Mouse (Mus musculus) adrenal gland, postnatal 36 days (tissue): ENCODE measurements around the gene Rhd. TPM values are rescaled to one million over a fixed set of nuclear protein-coding genes. Genes with fewer than 3 reads are reported as not detected.
"Not testable (repeated sequence)": the region's sequence is repeated elsewhere in the genome, so short reads cannot be mapped to it uniquely, and the experiment has no call there.

Source experiments
- DNase-seq, 2 experiments: peaks; one replicate each; pipeline ENCODE4 v3.0.0; 2021; ENCODE audit warnings: mixed read lengths in 1 of 2
- long read RNA-seq, 2 experiments: library from polyadenylated mRNA; stranded (forward); transcript quantifications; one replicate each; pipeline ENCODE4 v2.0.0; 2021; ENCODE audit warnings: borderline sequencing depth in 2 of 2
- total RNA-seq, 2 experiments: library from RNA; stranded (reverse); gene quantifications; 2 replicates each; pipeline ENCODE4 v1.2.3; 2021

Gene Rhd
- total RNA-seq = under 1 TPM in 1 of 2 experiments, not detected in 1; 0.89 TPM
- long read RNA-seq, experiment 1, partial matches to known transcripts = 0 of 3 reads
- long read RNA-seq, experiment 1, other reads (novel, unspliced or antisense) = 3 of 3 reads
- long read RNA-seq, experiment 2 = 0 reads

GRCm38 (mm10) chr4:134863937-134864729, at the start of gene Rhd:
Gene Rhd (plus strand): TSS chr4:134864536.
- DNase-seq = no peak

- no peak for DNase-seq
These were observed 46.6 kb upstream of the Rhd start for GRCm38 (mm10) chr4:134817706-134818105.

GRCm38 (mm10) chr4:134821061-134821460, 43.3 kb upstream of the Rhd start:
- DNase-seq = no peak

- DNase-seq = no peak
These were observed 40.8 kb upstream of the Rhd start for GRCm38 (mm10) chr4:134823560-134823959.

- not testable (repeated sequence) for DNase-seq
These were observed 38.5 kb upstream of the Rhd start for GRCm38 (mm10) chr4:134825864-134826263.

GRCm38 (mm10) chr4:134826348-134826747, 38.0 kb upstream of the Rhd start:
- DNase-seq = no peak

GRCm38 (mm10) chr4:134827806-134828205, 36.5 kb upstream of the Rhd start:
- DNase-seq = no peak

- DNase-seq = no peak
These were observed 32.4 kb upstream of the Rhd start for GRCm38 (mm10) chr4:134831934-134832333.

GRCm38 (mm10) chr4:134835486-134835885, 28.9 kb upstream of the Rhd start:
- no peak for DNase-seq

- DNase-seq = no peak
These were observed 26.1 kb upstream of the Rhd start for GRCm38 (mm10) chr4:134838221-134838620.

GRCm38 (mm10) chr4:134838706-134839105, 25.6 kb upstream of the Rhd start:
- DNase-seq = not testable (repeated sequence)

- DNase-seq = no peak
These were observed 24.1 kb upstream of the Rhd start for GRCm38 (mm10) chr4:134840231-134840630.

GRCm38 (mm10) chr4:134843566-134843965, 20.8 kb upstream of the Rhd start:
- peak in 1 of 2 experiments; percentile 13 for DNase-seq

- DNase-seq = peak; percentile 12 to 13
These were observed 16.7 kb upstream of the Rhd start for GRCm38 (mm10) chr4:134847587-134847986.

GRCm38 (mm10) chr4:134850551-134850950, 13.8 kb upstream of the Rhd start:
- DNase-seq = no peak

GRCm38 (mm10) chr4:134851236-134851635, 13.1 kb upstream of the Rhd start:
- no peak for DNase-seq

GRCm38 (mm10) chr4:134851876-134852275, 12.5 kb upstream of the Rhd start:
- no peak for DNase-seq

GRCm38 (mm10) chr4:134852438-134853255, 11.7 kb upstream of the Rhd start:
- DNase-seq = peak; percentile 58 to 69

- DNase-seq = peak; percentile 98 to 99
These were observed 11.1 kb upstream of the Rhd start, which contains the start of gene Maco1 for GRCm38 (mm10) chr4:134853259-134853636. Gene Maco1 (minus strand): TSS chr4:134853345.

- DNase-seq = peak; percentile 95 to 96
These were observed 10.5 kb upstream of the Rhd start for GRCm38 (mm10) chr4:134853637-134854485.

- no peak for DNase-seq
These were observed 9.0 kb upstream of the Rhd start for GRCm38 (mm10) chr4:134855371-134855770.

GRCm38 (mm10) chr4:134856056-134856455, 8.3 kb upstream of the Rhd start:
- DNase-seq = no peak
